Mouse (Mus musculus): ENCODE data around the gene Gm9844.

- no peak for TF ChIP-seq CTCF (conservative IDR thresholded peaks at IDR 0.05; ENCODE audit: low read length)
- no peak for TF ChIP-seq POU5F1 (IDR thresholded peaks at IDR 0.05; ENCODE audit: borderline replicate concordance, low read length)
Observed at GRCm38 (mm10) chr7:24889431-24890220, 27.6 kb downstream of the Gm9844 start.

Measured in E14TG2a.4 (cell line).